Mouse (Mus musculus) kidney, adult 2 months (tissue): ENCODE results near the gene Gm10770.
"Not testable (repeated sequence)": the region's sequence is repeated elsewhere in the genome, so short reads cannot be mapped to it uniquely, and the experiment has no call there.

Experiments
- CTCF ChIP-seq: fragments of 200-500 bp; conservative IDR thresholded peaks from 2 replicates; pipeline ENCODE4 v1.5.1; 2011; ENCODE audit warnings: low read depth, mild to moderate bottlenecking, control low read depth, low read length, moderate library complexity, mixed read lengths; ENCODE audit not compliant: insufficient read depth, insufficient read length
- POLR2A ChIP-seq: fragments of 200-500 bp; IDR thresholded peaks from one replicate; pipeline ENCODE4 v1.6.1; 2011; ENCODE audit warnings: low read depth, low read length, control low read depth

DNA sequence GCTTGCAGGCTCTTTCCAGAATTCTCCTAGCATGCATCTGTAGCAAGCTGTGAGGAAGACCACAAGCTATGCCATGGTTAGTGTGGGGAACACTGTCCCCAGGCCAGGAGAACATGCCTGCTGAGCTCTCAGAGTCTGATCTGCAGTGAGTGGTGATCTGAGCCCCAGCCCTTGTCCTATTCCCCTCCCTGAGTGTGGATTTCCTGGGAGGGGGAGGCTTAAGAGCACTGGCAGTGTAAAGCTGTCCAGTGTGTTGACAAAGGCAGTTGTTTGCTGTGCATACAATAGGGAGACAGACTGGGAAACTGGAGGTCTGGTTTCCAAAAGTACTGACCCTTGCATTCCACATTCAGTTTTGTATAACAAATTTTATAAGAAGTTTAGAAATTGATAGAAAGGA is 43.8 kb upstream of the Gm10770 start:
- not testable (repeated sequence) for TF ChIP-seq CTCF, POLR2A
